Mouse (Mus musculus) A20 (cell line): ENCODE results near the gene Midn.

Experiments used
- DNase-seq: peaks from one replicate; pipeline ENCODE4 v3.0.0-alpha.2; 2011; ENCODE audit warnings: low read depth, low spot score

The Midn gene

GRCm38 (mm10) chr10:80190491-80191051, 42.5 kb downstream of the Midn start:
- no peak for DNase-seq

- DNase-seq: no peak
Measured at GRCm38 (mm10) chr10:80193976-80194375, 45.9 kb downstream of the Midn start.

- no peak for DNase-seq
Measured at GRCm38 (mm10) chr10:80194441-80194840, 46.4 kb downstream of the Midn start.

- DNase-seq: no peak
Measured at GRCm38 (mm10) chr10:80196167-80196566, 48.1 kb downstream of the Midn start.

GRCm38 (mm10) chr10:80196778-80197581, 48.9 kb downstream of the Midn start:
- DNase-seq: no peak

- DNase-seq: peak; percentile 82
Measured at GRCm38 (mm10) chr10:80199440-80200008, 51.5 kb downstream of the Midn start.

- DNase-seq: no peak
Measured at GRCm38 (mm10) chr10:80200485-80200884, 52.4 kb downstream of the Midn start.

GRCm38 (mm10) chr10:80204055-80204454, 56.0 kb downstream of the Midn start:
- no peak for DNase-seq

- DNase-seq: no peak
Measured at GRCm38 (mm10) chr10:80207201-80207600, 59.1 kb downstream of the Midn start.

- DNase-seq: no peak
Measured at GRCm38 (mm10) chr10:80207676-80208075, 59.6 kb downstream of the Midn start.
